Mouse (Mus musculus) small intestine, adult 2 months (tissue): ENCODE measurements around the gene Hspa1a.

Experiments
- CTCF ChIP-seq: fragments of 200-500 bp; IDR thresholded peaks from 2 replicates; pipeline ENCODE4 v1.5.1; 2012; ENCODE audit warnings: low read depth, mild to moderate bottlenecking, control low read depth, inconsistent platforms, low read length, moderate library complexity, mixed read lengths; ENCODE audit not compliant: insufficient replicate concordance, insufficient read length; ENCODE audit errors: extremely low read depth
- POLR2A ChIP-seq: fragments of 200-500 bp; IDR thresholded peaks from 2 replicates; pipeline ENCODE4 v1.6.1; 2012; ENCODE audit warnings: low read depth, mild to moderate bottlenecking, control low read depth, inconsistent platforms, low read length, moderate library complexity

DNA sequence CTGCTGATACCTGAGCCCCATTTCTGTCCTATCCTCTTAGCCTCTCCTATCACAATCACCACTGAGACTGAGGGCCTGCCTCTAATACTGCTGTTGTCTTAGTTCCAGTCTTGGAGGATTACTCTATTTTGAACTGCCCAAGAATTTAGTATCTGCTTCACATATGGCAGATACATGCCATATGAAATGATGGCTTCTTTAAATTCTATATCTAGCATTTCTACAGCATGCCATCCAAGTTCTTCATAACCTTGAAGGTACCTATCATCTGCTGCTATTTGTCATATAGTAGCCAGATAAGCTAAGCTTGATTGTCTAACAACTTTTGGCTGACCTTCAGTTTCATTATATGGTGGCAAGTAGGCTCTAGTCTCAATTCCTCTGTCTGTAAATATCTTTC, 22.8 kb upstream of the Hspa1a start:
- TF ChIP-seq CTCF: no peak
- TF ChIP-seq POLR2A: no peak
